Mouse (Mus musculus): ENCODE measurements around the gene Rbbp9.

Gene Rbbp9

DNA sequence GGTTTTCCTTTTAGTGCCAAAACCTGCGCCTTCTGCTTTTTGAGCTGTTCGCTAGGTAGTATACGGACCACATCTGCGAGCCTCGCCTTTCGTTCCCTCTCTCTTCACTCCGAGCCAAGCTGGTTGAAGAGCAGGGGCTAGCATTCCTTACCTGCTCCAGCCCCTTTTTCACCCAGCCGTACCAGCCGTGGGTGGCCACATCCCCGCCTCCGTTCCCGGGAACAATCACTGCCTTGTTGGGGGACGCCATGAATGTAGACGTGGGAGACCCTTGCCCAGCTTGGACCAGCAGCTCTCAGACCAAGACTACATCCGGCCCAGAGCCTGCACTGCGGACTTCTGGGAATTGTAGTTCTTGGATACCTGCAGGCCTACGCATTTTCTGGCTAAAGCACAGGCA, at the start of gene Rbbp9:
TSS of gene Rbbp9 (minus strand) at position 341 of the 400 bp plus-strand sequence.
- in situ Hi-C loops (cut with MboI, MseI) = loop anchor here (5.0 to 25.0 kb wide), 2 partner anchors 42 to 288 kb away; partner anchors contain the start of genes Mgme1, Smim26 and Snx5

DNA sequence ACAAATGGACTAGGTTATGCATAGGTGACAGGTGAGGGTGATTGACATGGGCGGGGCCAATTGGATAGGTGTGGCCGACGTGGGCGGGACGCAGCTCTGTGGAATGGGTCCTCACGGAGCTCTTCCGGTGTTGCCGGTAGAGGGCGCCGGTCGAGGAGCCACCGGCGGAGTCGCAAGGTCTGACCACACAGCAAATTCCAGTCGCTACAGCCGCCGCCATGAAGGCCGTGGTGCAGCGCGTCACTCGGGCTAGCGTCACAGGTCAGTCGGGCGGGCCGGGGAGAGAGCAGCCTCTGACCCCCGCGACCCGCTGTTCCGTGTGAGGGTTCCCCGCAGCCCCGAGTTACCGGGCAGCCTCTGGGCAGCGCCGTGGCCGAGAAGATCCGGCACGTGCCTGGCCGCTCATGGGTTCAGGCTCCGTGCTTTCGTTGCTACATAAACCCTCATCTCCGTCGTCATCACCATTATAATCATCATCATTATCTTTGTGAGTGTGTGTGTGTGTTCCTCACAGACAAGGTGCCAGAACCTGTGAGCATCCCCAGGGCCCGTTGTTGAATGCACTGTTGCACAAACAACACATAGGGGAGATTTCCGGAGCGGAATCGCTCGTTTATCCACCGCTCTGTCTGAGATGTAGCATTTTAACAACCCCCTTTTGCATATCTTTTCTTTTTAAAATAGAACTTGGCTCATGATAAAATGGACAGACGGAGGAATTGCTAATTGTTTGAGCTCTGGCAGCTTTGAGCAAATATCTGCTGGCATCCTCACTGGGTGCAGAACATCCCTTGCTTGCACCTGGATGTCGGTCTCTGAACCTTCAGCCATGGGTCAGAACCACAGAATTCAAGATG, 49.4 kb upstream of the Rbbp9 start, which contains the start of gene Dtd1:
TSS of gene Dtd1 (plus strand) at position 67 of the 857 bp plus-strand sequence.
- in situ Hi-C loops (cut with MboI, MseI) = no loop called here

DNA sequence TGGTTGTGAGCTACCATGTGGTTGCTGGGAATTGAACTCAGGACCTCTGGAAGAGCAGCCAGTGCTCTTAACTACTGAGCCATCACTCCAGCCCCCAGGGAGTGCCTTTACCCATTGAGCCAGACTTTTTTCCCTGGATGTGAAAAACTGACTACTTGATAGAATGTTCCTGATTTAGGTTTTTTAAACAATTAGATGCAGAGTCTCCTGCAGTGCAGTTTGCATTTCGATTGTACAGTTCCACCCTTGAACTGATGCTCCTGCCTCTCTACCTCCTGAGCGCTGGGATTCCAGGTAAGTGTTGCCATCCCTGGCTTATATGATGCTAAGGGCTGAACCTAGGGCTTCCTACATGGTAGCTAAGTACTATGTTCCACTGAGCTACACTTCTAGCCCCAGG, 47.3 kb upstream of the Rbbp9 start:
- in situ Hi-C loops (cut with MboI, MseI) = no loop called here

DNA sequence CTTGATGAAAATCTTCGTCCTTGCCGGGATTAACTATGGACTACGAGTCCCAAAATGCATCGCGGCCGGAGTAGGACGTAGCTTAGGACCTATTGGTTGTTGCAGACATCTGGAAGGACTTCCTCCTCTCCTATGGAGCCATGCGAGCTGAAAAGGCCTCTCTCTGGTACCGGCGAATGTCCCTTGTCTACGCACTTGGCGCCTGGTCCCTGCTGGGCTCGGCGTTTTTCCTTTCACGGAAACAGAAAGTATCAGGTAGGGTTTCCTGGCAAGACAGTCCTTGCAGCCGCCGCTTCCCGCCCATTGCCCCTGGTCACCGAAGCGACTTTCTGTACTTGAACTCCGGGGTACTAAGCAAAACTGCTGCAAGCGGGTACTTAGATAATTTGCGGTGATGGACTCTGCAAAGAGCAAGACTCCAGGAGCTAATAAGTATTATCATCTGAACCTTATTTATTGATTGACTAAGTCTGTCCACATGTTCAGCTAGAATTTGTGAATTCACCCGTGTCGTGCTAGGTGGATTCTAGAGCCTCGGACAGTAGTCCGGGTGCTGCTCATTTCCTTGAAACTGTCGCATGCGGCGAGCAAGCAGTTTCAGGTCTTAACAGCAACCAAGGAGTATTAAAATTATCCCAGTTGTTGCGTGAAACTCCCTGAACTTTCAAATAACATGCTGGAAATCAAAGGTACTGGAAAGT, 43.4 kb upstream of the Rbbp9 start, which contains the start of gene Smim26:
TSS of gene Smim26 (plus strand) at position 104 of the 701 bp plus-strand sequence.
- in situ Hi-C loops (cut with MboI, MseI) = loop anchor here (5.0 kb wide), 1 partner anchor 42 kb away; the partner anchor contains the start of gene Rbbp9

DNA sequence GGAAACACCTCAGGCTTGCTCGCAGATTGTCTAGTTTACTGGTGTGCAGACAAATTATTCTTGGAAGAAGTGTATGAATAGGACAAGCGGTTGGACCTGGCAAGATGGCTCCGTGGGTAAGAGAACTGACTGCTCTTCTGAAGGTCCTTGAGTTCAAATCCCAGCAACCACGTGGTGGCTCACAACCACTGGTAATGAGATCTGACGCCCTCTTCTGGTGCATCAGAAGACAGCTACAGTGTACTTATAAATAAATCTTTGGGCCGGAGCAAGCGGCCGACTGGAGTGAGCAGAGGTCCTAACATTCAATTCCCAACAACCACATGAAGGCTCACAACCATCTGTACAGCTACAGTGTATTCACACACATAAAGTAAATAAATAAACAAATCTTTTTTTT, 42.4 kb upstream of the Rbbp9 start:
- in situ Hi-C loops (cut with MboI, MseI) = loop anchor here (5.0 kb wide), 1 partner anchor 41 kb away; the partner anchor contains the start of gene Rbbp9

DNA sequence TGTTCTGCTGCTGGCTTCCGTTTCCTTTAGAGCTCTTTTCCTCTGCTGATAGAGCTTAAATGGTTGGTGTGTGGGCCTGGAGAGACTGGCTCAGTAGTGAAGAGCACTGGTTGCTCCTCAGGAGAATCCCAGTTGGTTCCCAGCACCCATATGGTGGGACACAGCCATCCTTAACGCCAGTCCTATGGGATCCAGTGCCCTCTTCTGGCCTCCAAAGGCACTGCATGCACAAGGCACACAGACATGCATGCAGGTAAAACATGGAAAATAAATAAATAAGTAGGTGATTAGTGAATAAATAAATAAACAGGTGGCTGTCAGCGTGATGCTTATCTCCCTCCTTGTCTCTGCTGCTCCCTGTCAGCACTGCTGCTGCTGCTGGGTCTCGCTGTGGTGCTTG, 38.1 kb upstream of the Rbbp9 start:
- in situ Hi-C loops (cut with MboI, MseI) = no loop called here

DNA sequence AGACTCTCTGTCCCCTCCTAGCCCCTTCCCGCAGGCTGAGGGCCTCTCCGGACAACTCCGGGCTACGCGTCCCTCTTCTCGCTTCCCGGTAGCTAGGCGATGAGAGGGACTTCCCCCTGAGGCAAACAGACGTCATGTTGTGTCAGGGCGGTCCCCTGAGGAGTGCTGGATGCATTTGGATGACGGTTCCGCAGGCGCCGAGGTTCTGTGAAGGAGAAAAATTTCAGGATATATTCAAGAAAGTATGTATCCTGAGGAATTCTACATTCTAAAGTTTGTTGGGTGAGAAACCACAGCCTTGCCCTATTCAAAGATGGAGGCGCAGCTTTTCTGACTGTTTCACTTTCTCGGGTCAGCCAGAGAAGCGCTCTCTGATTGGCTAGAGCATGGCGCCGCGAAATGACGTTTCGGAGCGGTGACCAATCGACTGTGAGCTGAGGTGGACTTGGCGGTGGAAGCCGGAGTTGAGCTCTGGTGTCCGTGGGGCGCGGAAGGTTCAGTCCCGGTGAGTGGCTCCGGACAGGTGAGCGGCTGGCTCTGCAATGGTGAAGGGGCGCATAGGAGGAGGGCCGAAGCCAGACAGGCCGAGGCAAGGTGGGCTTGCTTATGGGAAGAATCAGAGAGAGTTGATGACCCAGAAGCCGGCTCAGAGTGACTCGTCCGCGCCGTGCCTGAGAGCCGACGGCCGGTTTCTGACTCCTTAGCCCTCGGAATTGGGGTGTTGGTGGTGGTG, 5.3 kb upstream of the Rbbp9 start, which contains the start of gene Sec23b:
TSS of gene Sec23b (plus strand) at position 410 of the 733 bp plus-strand sequence.
- in situ Hi-C loops (cut with MboI, MseI) = loop anchor here (25.0 kb wide), 1 partner anchor 294 kb away; the partner anchor contains the start of genes Mgme1 and Snx5

DNA sequence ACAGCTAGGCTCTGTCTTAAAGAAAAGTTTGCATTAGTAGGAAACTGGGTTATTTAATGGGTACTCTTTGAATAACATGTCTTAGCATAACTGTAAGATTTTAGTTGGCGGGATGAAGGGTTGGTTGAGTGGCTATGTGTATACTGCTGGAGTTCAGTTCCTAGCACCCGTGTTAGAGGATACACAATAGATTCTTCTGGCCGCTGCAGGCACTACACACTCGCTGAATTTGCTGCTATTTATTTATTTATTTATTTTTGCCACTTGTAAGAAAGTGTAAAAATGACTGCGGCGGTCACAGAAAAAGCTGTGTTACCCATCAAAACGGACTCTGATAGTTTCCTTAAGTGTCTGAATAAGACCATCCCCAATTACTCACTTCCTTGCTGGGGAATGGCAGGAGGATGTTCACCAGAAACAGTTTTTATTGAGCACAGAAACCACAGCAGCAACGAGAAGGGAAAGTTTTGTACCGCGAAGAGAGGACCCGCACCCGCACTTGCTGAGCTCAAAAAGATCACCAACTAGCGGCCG, 4.7 kb upstream of the Rbbp9 start:
- in situ Hi-C loops (cut with MboI, MseI) = loop anchor here (25.0 kb wide), 1 partner anchor 293 kb away; the partner anchor contains the start of genes Mgme1 and Snx5

DNA sequence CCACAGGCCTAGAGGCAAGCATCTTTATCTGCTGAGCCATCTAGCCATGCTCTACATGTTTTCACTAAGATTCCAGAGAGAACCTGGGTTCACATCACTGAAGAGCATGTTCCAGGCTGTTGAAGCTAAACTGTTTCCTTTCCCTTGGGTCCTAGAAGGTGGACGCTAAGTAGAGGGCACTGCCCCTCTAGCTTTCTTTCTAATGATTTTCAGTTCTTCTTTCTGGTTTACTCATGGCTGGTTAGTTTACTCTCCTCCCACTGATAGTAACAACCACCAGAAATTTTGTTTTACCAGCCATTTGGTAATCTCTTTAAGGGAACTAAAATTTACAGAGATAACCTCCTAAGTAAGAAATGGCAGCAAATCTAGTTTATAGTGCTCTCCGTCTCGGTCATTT, 3.2 kb upstream of the Rbbp9 start:
- in situ Hi-C loops (cut with MboI, MseI) = loop anchor here (5.0 to 25.0 kb wide), 2 partner anchors 38 to 292 kb away; partner anchors contain the start of genes Mgme1, Smim26 and Snx5

DNA sequence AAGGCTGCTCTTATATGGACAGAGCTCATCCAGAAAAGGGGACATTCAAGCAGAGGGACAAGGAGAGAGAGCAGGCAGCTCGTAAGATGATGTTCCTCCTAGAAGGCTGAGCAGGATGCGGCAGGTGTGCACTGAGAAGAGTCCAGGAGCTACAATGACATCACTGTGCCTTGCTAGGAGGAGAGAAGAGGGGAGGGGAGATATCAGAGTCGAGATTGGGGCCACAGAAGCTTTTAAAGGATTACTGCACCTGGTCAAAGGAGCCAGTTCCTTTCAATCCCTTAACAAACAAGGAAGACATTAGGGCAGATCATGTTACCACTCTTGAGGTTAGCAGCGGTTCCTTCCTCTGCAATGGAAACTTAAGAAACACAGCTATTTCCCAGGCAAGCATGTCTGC, 3.1 kb downstream of the Rbbp9 start:
- in situ Hi-C loops (cut with MboI, MseI) = loop anchor here (10.0 kb wide), 1 partner anchor 1377 kb away; no protein-coding TSS in a partner anchor

DNA sequence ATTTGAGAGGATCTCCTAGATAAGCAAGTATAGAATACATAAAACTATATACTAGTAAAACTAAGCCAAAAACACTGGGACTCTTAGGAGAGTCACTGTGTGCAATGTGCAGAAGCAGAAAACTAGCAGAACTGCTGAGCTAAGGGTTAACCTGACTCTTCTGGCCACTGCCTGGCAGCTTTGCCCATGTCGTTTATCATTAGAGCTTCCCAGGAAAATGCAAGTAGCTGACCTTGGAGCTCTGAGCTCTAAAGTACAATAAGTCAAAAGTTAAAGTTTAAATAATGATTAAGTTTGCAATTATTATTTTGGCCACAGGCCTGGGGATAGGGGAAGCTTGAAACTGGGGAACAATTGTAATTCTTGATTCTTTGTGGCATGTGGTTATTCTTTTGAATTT, 5.2 kb downstream of the Rbbp9 start:
- in situ Hi-C loops (cut with MboI, MseI) = loop anchor here (10.0 kb wide), 1 partner anchor 1379 kb away; no protein-coding TSS in a partner anchor

DNA sequence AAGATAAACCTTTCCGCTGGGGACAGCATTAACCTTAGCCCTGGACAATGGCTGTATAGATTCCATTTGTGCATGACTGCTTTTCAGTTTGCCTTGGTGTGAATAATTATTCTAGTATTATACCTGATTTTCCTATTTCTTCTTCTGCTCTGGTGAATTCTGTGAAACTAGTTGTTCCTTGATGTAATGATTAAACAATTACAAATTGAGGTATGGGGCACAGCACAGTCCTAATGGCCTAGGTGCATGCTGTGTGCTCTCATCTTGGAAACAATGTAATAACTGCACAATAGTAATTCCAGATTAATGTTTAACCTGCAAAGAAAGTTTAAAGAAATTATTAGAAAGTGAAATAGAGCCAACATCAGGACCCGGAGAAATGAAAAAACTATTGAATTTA, 5.6 kb downstream of the Rbbp9 start:
- in situ Hi-C loops (cut with MboI, MseI) = loop anchor here (10.0 kb wide), 1 partner anchor 1380 kb away; no protein-coding TSS in a partner anchor

DNA sequence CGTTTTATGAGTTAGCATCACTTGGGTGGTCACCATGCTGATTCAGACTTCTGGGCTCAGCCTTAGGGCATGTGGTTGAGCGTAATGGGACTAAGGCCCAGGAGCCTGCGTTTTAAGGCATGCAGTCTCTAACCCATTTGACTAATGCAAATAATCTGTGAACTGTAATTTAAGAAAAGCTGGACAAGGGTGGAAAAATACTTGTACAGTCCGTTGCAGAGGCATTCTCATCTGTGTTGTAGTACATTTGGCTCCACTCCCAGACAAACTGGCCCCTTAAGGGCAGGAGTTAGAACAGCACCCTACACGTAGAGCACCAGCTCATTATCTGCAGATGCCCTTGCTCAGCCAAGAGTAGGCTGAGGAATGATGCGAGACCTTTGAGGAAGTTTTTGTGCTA, 6.0 kb downstream of the Rbbp9 start:
- in situ Hi-C loops (cut with MboI, MseI) = loop anchor here (10.0 kb wide), 1 partner anchor 1380 kb away; no protein-coding TSS in a partner anchor

DNA sequence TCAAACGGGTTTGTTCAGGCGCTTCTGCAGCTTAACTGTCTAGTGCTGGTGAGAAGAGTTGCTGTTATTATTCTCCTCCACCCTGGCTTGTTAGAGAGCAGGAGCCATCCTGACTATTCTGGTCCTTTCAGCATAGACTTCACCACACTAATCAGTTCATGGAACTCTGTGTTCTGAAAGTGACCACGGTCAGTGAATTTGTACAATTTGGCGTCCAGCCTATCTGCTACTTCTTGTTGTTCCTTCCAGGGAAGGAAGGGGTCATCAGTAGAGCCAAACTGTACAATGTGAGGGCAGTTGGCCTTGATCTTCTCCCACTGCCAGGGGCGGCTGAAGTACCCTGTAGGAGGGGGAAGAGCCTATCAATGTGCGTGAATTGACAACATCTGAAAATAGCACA, 7.0 kb downstream of the Rbbp9 start:
- in situ Hi-C loops (cut with MboI, MseI) = loop anchor here (10.0 kb wide), 1 partner anchor 1381 kb away; no protein-coding TSS in a partner anchor

DNA sequence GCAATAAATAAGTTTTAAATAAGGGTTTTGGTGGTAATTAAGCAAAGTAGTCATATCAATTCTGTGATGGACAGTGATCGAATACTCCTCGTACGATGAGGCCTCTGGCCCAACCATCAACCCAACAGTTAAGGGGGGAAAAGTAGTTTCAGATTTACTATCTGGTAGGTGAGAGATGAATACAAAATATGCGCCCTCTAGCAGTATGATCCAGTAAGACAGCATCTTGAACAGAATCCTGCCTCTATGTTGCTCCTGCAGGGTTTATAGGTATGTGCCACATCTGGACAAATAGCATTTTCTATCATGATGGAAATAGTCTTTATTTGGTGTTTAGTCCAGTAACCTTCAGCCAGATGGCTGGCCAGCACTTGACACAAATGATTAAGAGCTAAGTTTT, 9.4 kb downstream of the Rbbp9 start:
- in situ Hi-C loops (cut with MboI, MseI) = loop anchor here (10.0 kb wide), 1 partner anchor 1384 kb away; no protein-coding TSS in a partner anchor

DNA sequence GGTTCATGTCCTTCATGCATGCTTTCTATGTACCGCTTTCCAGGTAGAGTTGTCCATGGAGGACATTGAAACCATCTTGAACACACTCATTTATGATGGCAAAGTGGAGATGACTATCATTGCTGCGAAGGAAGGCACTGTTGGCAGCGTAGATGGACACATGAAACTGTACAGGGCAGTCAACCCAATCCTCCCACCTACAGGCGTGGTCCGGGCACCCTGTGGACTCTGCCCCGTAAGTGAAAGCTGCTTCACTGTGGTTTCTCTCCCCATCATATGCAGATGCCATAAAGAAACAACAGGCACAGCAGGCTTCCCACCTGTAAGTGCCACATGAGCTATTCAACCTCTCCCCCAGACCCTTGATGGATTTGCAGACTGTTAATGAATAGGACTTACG, 13.5 kb downstream of the Rbbp9 start:
- in situ Hi-C loops (cut with MboI, MseI) = no loop called here

DNA sequence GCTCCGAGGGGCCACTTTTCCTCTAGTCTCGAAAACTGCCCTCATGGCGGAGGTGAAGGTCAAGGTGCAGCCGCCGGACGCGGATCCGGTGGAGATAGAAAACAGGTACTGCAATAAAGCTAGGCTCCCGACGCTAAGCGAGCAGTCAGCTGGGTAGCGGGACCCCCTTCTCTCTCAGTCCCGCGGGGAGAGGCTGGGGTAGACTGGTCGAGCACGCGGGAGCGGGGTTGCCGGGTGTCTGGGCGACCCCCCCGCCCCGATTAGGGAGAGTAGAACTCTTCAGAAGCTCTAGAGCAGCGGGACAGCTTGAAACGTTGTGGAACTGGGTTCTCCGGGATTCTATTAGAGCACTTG, 22.9 kb downstream of the Rbbp9 start:
- in situ Hi-C loops (cut with MboI, MseI) = no loop called here

DNA sequence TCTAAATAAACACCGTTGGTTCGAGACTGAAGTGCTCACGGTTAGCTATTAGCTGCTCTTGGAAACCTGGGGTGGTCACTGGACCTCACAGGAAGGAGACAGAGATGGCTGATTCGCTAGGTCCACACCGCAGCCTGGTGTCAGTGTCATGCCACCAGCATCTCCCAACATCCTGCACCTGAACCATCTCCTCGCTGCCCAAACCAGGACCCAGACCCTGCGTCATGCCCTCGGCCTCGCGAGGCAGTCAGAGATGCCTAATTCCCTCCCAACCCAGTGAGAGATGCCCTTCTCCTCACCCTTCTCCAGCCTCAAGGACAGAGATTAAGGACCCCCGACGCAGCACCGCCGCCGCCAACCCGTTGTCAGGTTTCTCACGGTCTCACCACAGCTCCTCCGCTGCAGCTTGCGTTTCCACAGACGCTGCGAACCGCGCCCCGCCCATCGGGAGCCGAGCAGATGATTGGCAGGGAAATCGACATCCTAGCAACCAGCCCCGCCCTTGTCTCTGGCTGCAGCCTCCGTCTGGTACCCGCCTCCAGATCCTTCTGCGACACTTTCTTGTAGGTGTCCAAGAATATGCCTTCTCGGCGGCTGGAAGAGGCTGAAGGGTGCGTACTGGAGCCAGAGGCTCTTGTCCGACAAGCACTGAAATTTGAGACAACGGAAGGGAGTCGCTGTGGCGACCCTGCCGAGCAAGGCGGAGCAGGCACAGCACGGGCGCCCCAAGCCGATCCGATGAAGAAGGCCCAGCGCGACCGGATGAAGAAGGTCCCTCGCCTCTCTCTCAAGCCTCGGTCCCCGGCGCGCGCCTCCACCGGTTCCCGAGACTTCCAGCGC, 23.5 kb downstream of the Rbbp9 start, which contains the start of the genes Dzank1 and Polr3f:
TSS of gene Dzank1 (minus strand) at position 434 of the 840 bp plus-strand sequence.
TSS of gene Polr3f (plus strand) at position 738 of the 840 bp plus-strand sequence.
- in situ Hi-C loops (cut with MboI, MseI) = no loop called here

DNA sequence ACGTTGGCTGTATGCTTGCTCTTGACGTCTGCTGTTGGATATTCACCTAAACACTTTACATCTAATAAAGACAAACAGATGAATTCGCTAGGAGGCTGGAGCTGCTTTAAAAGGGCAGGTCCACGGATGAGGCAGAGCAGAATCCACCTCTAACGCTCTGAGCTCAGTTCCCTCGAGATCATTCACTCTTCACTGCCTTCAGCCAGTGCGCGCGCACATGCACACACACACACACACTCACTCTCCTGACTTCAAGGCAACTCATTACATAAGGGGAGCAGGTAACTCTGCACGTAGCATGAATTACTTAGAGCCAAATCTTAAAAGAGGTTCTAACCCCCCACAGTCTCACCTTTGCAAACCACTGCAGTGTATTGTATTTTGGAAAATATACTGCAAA, 24.8 kb downstream of the Rbbp9 start:
- in situ Hi-C loops (cut with MboI, MseI) = no loop called here

DNA sequence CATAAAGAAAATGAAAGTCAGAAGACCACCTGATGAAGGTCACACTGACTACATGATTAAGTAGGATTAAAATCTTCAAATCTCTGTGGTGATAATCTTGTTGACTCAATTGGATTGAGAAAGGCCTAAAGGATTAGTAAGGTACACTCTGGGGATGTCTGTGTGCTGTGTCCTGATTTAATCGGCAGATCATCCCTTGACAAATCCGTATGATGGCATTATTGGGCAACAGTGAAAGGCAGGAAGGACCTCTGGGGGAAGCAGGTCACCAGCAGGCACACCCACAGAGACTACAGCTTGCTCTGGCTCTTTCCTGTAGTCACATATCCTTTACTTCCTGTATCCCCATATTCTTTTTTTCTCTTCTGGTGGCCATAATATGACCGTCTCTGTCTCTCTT, 30.9 kb downstream of the Rbbp9 start:
- in situ Hi-C loops (cut with MboI, MseI) = no loop called here

All from T-helper 2 cell (primary cell).